Mouse (Mus musculus) lung, postnatal 0 days (tissue): Measurements from ENCODE around the gene Rps9.

Experiments
- CTCF ChIP-seq: IDR thresholded peaks from 2 replicates; pipeline ENCODE4 v1.5.1; 2016; ENCODE audit warnings: antibody characterized with exemption, mild to moderate bottlenecking
- EP300 ChIP-seq: IDR thresholded peaks from 2 replicates; pipeline ENCODE4 v1.6.1; 2016; ENCODE audit warnings: antibody characterized with exemption, mild to moderate bottlenecking, control low read depth

- TF ChIP-seq CTCF (peak; percentile 92), EP300 (no peak)
Measured at GRCm38 (mm10) chr7:3674507-3675227, 29.1 kb upstream of the Rps9 start.
